Mouse (Mus musculus) CD8-positive naive resting alpha-beta T cell, adult 2 months (primary cell): Measurements from ENCODE around the gene Pdha2.

Experiments
- DNase-seq, 2 experiments: peaks; one replicate each; pipeline ENCODE4 v3.0.0; 2022; ENCODE audit warnings: low read depth in 2 of 2, low spot score in 2 of 2

Pdha2 gene

DNA sequence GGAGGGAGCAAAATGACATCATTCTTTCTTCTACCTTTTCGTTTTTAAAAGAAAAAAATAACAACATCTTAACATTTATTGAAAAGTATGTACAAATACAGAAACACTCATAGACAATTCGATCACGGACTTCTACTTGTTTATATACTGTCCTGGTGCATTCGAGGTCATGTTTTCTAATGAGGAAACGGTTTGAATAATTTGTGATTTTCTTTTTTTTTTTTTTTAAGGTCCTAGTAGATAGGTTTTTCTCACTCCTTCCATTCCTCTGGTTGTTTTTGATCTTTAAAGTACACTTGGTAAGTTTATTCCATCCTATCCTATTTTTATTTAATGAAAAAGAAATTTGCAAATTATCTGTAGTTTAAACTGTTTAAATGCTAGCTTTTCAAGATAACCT, at the start of gene Pdha2:
Gene Pdha2, minus strand, starts transcription at position 101 of the 400 bp plus-strand sequence.
- DNase-seq: no peak

DNA sequence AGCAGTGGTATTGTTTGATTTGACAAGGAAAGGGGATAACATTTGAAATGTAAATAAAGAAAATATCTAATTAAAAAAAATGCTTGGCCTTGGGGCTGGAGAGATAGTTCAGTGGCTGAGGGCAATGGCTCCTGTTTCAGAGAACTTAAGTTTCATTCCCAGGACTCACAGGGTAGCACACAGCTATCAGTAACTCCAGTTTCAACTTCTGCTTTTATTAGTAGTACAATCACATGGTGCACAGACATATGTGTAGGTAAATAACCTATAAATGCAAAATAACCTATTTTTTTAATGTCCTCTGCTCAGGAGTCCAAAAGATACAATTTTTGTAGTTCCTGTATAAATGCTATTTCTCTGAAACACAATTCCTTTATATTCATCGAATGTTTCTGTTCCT, 48.4 kb upstream of the Pdha2 start:
- DNase-seq: no peak

DNA sequence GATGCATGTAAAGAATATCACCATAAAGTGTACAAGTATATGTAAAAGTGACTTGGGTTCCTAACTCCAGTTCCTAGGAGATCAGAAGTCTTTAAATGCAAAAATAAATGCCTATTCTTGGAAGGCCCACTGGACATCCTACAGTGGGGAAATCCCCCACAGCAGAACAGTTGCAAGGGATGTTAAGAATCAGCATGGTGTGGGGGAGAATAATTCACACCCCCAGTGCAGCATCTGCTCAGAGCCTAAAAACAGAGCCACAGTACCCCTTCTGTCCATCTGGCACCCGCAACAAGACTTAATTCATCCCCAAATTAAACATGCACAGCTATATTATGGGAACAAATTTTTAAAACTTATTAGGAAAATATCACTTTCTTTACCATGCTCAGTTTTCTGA, 39.3 kb upstream of the Pdha2 start:
- DNase-seq: no peak

DNA sequence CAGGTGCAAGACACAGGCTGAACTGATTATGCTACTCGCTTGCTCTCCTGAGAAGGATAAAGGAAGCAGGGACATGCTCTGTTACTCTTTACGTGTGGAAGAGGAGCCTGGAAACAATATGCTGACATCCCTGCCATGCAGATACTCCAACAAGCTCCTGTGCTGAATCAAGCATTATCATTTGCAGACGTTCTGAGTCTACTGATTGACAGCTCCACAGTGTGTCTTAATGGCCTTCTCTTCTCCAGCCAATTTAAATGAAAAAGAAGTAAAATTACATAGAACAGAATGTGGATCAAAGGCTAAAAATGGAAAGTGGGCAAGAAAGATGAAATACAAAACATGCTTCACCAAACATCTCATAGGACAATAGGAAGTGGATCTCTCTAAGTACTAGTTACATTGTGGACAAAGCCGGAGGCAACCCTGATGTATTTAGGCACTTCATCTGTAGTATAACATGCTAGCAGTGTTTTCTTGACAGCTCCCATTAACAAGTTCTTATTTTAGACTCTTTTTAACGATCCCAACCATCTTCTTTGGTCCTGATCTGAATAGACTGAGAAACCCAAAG, 32.7 kb upstream of the Pdha2 start:
- no peak for DNase-seq

DNA sequence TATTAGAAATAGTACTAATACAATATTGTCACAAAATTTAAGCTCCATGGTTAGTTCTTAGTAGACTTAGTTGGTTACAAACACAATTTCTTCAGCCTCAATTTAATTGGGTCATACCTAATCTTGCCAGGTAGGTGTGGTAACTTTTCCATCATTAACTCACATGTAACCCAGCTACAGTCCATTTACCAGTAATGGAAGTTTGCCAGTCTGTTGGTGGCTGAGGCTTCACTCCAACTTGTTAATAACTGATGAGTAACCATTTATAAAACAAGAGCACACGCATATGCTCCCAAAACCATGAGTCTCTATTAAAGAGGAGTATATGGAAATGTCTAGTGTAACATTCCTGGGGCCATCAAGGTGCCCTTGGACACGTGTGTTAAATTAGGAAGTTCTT, 25.9 kb upstream of the Pdha2 start:
- DNase-seq: no peak

DNA sequence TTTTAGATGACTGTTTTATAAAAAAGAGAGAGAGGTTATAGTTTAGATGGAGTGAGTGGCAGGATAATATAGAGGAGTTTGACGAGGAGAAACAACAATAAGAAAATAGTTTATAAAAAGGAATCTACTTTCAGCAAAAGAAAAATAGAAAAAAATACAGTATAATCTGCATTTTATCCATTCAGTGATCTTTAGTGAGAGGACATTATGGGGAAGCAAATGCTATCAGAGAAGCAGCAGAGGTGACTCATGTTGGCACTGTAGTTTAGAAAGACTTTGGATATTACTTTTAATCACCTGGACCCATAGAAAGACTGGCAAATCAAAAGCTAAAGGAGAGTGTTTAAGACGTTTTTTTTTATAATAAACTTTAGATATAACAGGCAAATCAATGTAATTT, 17.0 kb upstream of the Pdha2 start:
- DNase-seq: no peak

DNA sequence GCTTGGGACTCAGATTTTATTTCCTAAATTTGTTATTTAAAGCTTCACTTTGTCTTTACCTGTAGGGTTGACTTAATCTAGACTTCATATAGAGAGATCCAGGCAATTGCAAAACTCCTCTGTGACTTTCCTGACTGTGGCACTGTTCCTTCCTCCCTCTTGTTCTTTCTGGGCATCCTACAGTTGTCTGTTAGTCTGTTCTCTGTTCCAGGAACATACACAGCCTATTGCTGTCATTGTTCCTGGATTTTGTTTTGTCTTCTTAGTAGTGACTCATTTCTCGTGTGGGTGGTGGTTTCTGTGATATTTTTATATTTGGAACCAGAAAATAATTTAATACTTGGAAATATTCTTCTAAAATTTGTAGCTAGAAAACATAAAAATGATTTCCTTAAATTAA, 10.2 kb upstream of the Pdha2 start:
- DNase-seq: no peak

DNA sequence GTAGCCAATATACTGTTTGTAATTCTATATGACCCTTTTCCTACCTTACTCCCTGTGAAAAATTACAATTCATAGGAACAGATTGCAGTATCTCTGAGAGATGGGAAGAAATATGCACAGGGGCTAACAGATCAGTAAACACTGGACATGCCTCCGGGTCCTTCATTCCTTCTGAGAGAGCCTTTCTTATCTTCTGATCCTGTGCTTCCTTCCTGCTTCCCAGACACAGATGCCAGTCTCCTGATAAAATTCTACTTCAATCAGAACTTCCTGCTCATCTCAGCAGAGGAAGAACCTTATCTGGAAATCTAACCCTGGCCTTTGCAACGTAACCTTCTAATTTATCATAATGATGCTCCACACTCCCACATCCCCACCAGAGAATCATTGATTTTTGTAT, 6.4 kb upstream of the Pdha2 start:
- no peak for DNase-seq

DNA sequence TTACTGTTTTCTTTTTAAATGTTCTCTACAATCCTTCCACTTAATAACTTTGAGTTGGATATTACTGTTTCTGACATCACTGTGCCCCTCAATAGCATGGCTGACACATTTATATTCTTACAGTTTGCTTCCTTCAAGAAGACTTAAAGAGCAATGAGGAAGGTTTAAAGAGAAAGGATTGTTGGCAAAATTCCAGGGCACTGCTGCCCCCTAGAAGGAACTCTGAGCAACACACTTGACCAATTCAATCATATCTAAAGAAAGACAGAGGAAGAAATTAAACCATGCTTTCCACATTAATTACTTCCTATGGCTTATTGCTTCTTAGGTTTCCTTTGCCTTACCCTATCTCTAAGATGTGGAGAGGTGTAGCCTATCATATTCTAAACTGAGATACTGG, 4.8 kb upstream of the Pdha2 start:
- no peak for DNase-seq

DNA sequence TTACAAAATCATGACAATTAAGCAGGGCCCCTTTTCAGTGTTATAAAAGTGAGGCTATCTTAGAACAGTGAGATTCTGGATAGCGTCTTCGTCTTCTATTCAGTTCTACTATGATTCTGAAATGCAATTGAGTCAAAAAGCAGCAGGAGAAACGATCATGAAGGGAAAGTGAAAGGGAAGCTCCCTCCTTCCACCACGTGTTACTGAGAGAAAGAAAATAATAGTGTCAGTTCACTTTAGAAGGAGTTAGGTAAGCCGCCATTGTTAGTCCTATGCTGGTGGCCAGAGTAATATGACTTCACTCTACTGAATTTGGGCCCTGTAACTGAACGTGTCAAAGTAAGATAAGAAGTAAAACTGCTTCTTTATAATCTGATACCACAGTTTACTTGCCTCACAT, 4.1 kb upstream of the Pdha2 start:
- DNase-seq: no peak

DNA sequence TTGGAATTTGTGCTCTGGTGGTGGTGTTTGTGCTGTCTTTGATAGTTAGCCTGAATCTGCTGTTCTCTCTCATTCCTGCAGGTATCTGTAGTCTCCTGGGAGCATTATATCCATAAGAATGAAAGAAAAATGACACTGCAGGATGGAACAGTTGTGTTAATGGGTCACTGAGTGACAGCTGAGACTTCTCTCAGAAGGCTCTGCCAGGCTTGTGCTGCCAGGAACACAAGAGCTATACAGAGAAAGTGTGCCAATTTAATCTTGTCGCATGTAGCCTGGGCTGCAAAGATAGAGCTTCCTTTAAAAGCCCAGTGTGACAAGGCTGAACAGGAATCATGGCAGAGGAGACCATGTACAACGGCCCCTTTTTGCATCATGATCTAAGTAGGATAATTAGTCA, 2.6 kb upstream of the Pdha2 start:
- no peak for DNase-seq

DNA sequence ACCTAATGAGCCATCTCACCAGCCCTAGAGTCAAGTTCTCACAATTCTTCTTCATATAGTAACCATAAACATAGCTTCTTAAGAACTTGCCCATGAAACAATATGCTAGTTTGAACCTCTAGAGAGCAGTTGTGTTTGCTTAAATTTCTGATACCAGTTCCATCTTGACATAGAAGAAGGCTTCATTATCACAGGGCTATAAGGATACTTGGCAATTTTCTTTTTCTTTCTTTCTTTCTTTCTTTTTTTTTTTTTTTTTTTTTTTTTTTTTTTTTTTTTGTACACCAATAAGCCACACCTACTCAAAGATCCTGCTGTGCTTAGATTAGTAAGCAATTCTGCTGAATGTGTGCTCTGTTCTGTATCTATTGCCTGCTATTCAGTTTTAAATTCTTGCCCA, 2.0 kb upstream of the Pdha2 start:
- DNase-seq: no peak

DNA sequence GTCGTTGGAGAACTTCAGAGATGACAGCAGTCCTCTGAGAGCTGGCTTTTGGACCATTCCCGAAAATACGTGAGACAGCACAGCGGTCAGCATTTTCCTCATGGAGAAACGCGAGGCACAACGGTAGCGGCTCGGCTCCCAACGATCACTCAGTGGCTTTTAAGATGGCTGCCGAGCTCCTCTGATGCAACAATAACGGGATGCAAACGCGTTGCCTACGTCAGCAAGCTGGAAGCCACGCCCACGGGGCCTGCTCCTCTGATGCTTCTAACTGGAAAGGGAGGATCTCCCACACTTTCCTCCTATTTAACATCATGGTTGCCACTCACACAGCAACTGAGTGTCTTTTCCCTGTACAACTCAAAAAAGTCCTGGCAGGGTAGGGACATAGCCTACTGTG, 511 bp downstream of the Pdha2 start:
- DNase-seq: no peak

DNA sequence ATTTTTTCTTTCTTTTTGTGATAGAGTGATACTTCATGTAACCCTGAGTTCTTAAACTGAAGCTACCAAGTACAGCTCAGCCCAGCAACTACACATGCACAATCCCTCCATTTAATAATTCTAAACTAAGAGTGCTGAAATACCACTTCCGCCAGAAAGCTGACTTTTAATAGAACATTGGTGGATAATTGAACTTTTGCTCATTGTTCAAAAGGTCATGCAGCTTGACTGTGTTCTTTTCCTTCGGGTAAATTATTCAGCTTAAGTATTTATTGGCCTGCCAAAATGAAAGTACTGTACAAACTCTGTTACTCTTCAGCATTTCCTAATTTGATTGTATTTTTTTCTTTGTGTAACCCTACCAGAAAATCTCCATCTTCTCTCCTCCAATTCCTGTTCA, 10.4 kb downstream of the Pdha2 start:
- DNase-seq: no peak

DNA sequence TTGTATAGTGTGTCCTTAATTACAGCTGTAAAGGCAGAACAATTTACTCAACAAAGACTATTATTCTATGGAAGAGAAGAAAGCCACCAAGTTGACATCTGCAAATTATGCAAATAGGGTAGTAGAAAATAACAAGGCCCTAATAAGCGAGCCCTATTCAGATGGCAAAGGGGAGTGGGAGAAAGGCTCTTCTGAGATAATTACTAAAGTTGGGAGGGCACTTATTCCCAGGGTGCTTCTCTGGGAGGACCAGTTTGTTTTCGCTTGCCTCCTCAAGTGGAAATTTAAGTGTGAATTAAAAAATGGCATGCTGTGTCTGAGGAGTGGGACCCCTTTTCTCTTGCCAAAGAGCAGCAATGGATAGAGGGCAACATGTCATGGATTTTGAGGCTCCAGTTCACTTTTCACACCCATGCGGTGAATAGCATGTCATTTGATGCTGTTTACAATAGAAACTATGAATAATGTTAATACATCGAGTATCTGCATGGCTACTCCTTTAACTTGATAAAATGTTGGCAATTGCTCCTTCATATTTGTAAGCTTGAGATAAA, 14.8 kb downstream of the Pdha2 start:
- DNase-seq: no peak

DNA sequence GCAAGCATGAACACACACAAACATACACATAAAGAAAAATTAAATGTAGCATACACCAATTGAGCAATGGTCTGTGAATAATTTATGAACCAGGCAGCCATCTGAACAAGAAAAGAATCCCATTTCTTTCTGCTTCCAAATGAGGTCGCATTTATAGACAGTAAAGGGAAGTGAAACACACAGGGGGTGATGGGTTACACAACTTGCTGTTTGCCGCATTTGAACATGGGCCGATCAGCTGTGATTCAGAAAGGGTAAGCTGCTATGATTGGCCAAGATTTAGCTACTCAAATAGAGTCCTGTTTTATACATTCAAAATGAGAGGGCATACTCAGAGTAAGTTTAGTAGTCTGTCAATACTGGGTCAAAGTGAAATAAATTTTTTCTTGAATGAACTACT, 20.5 kb downstream of the Pdha2 start:
- DNase-seq: no peak

DNA sequence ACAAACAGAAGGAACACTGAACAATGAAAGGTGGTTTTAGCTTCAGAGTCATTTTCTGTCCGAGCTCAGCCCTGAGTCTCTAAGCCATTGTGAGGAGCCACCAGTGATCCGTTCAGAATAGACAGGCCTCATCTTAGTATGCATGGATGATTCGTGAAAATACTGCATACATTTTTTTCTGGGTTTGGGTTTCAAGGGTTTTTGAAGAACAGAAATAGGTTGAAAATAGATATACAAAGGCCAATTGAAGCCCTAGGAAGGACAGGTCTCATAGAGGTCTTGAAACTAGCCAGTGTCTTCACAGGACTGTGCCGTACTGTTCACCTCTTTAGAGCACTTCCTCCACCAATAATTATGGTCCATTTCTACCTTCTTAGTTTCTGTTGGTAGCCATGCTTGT, 21.7 kb downstream of the Pdha2 start:
- no peak for DNase-seq

DNA sequence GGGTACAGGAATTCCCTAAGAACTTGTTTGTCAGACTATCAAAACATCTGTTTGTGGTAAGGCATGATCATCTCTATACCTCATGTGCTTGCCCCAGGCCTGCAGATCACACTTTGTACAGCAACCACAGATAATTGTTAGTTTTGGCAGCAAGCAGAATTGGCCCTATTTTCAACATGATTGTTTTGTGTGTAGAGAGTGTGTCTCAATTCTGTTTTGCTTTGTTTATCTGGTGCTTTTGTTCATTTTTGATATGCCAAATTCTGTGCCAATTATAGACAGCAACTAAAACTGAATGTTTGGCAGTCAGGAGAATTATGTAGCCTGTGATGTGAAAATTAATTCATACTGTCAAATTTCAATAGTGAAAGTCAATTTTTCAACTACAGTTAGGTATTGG, 51.2 kb downstream of the Pdha2 start:
- no peak for DNase-seq
